Mouse (Mus musculus): ENCODE results near the gene Top1. TPM values are rescaled to one million over a fixed set of nuclear protein-coding genes. Genes with fewer than 3 reads are reported as not detected.

The Top1 gene
- polyA plus RNA-seq, 1 experiment from 2014 or later: 84.0 TPM

DNA sequence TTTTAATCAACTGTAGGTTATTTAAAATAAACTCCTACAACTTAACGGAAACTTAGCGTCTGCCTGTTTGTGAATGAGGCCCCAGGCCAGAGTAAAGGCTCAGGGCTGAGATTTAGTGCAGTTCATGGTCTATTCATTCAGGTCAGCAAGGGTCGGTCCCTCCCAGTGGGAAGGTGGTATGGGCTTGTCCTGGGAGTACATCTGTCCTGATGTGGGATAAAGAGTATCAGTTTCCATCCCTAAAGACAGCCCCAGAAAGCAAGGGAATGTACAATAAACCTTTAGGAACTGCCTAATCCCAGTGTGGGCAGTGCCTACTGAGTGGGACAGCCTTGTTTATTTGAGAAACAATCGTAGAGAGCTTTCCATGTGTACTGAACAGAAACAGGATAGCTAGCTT lies 77.0 kb downstream of the Top1 start:
- DNase-seq (ENCODE audit: low spot score): no peak
- H3K27me3 ChIP-seq (replicated peaks; ENCODE audit: control insufficient read depth, insufficient read depth, low read length): no peaks in the 10 kb centered on the region
- ATAC-seq: no peak
- H3K4me2 ChIP-seq (ENCODE audit: low read length): no peak overlapping the region
- 84% methylated on average over 4 of the region's 4 CpGs for WGBS
- H3K36me3 ChIP-seq (ENCODE audit: control insufficient read depth, insufficient read depth, low read length): peaks cover 78% of the 10 kb centered on the region
- H3K9me3 ChIP-seq (replicated peaks; ENCODE audit: control insufficient read depth, low read length): no peaks in the 10 kb centered on the region
- H3K4me1 ChIP-seq (ENCODE audit: control insufficient read depth, insufficient read depth, low read length): 0 out of 2 replicates have a peak, but pooled peaks cover 3% of the 10 kb centered on the region
- H3K4me3 ChIP-seq (ENCODE audit: low read depth, low read length): no peak overlapping the region
- H3K27ac ChIP-seq (ENCODE audit: low read depth, low read length): no peak overlapping the region
- no peak overlapping the region for H3K9ac ChIP-seq (ENCODE audit: low read length)

DNA sequence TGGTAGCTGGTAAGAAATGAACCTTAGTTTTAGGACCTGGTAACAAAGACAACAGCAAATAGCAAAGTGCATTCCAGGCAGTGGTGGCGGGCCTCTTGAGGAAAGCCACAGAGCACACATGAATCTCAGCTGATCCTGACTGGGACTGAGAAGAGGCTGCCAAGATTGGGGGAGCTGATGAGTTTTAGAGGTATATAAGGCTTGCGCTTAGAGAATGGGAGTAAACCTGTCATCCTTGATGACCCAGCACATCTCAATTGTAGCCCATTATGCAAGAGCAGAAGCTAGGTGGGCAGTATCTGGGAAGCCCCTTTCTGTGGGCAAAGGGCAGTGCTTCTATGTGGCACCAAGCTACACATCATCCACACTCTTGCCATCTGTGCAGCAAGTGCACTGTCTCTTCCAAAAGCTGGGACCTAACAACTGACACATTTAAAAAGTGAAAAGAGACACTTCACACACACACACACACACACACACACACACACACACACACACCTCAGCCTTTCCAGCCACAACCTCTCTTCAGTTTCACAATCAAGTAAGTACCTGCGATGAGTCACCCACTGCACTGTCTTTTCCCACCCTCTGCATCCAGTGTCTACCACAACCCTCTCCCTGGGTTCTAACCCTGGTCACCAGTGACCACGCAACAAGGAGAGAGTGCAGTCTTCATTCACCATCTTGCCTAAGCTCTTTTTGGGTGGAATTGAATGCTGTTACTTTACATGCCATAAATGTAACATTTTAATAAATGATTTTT lies 78.1 kb downstream of the Top1 start:
- Histone ChIP-seq H3K27me3 (replicated peaks; ENCODE audit: control insufficient read depth, insufficient read depth, low read length) (no peaks in the 10 kb centered on the region), H3K9me3 (replicated peaks; ENCODE audit: control insufficient read depth, low read length) (no peaks in the 10 kb centered on the region), H3K36me3 (ENCODE audit: control insufficient read depth, insufficient read depth, low read length) (peaks cover 67% of the 10 kb centered on the region), H3K27ac (ENCODE audit: low read depth, low read length) (no peak overlapping the region), H3K4me1 (ENCODE audit: control insufficient read depth, insufficient read depth, low read length) (0 out of 2 replicates have a peak, but pooled peaks cover 3% of the 10 kb centered on the region), H3K4me2 (ENCODE audit: low read length) (no peak overlapping the region), H3K4me3 (ENCODE audit: low read depth, low read length) (no peak overlapping the region), H3K9ac (ENCODE audit: low read length) (no peak overlapping the region)
- 94% methylated on average over 4 of the region's 4 CpGs for WGBS
- ATAC-seq: no peak
- no peak for DNase-seq (ENCODE audit: low spot score)

DNA sequence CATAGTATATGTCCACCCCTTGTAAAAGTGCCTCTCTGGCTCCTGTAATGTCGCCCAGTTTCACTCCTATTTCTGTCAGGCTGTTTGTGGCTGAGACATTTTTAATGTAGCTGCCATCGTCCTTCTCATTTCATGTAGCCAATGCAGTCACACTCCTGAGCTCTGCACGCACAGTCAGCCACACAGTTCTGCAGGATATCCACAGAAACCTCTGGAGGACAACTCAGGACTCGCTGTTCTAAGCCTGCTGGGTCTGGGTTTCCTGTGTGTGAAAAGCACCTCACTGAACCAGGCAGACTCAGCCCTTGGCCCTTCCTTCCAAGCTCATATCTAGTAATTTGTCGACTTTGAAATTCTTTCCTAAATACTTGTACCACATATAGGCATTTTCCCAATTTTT lies 78.8 kb downstream of the Top1 start:
- Histone ChIP-seq H3K9ac (ENCODE audit: low read length) (no peak overlapping the region), H3K27me3 (replicated peaks; ENCODE audit: control insufficient read depth, insufficient read depth, low read length) (no peaks in the 10 kb centered on the region), H3K4me1 (ENCODE audit: control insufficient read depth, insufficient read depth, low read length) (0 out of 2 replicates have a peak, but pooled peaks cover 3% of the 10 kb centered on the region), H3K9me3 (replicated peaks; ENCODE audit: control insufficient read depth, low read length) (no peaks in the 10 kb centered on the region), H3K36me3 (ENCODE audit: control insufficient read depth, insufficient read depth, low read length) (peaks cover 59% of the 10 kb centered on the region), H3K27ac (ENCODE audit: low read depth, low read length) (no peak overlapping the region), H3K4me2 (ENCODE audit: low read length) (no peak overlapping the region), H3K4me3 (ENCODE audit: low read depth, low read length) (no peak overlapping the region)
- DNase-seq (ENCODE audit: low spot score) (no peak), ATAC-seq (no peak)
- WGBS: 91% methylated on average over 5 of the region's 5 CpGs

DNA sequence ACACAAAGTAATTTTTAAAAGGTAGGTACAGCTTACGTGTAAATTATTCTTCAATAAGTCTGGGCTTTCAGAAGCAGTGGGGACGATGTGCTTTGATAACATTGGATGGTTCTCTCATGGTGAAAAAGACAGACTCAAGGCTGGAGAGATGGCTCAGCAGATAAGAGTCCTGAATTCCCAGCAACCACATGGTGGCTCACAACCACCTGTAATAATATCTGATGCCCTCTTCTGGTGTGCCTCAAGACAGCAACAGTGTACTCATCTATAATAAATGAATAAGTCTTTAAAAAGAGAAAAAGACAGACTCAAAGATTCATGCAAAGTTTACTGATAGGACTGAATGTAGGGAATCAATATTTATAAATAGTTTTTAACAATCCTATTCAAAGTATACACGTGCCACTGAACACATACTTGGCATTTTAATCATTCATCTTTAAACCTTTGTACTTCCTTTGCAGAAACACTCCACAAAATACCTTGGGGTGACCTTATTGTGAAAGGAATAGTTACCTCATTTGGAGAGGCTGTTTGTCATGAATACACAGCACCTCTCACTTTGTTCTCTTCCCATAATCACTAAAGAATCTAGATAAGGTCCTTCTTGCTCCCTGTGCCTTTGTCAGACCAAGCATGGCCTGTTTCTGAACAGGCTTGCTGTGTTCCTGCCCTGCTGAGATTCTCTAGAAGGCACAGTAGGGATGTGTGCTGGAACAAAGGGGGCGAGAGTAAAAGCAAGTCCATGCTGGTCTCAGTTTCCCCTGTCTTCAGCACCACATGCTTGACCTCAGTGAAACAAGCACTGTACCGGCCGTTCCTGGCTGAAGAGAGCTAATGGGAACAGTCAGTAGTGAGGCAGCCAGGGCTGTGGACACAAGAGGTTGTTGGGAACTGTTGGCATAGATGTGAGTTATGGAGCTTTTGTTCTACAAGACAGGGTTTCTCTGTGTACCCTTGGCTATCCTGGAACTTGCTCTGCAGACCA lies 80.5 kb downstream of the Top1 start:
- Histone ChIP-seq H3K36me3 (ENCODE audit: control insufficient read depth, insufficient read depth, low read length) (peaks cover 44% of the 10 kb centered on the region), H3K4me2 (ENCODE audit: low read length) (no peak overlapping the region), H3K9ac (ENCODE audit: low read length) (no peak overlapping the region), H3K27me3 (replicated peaks; ENCODE audit: control insufficient read depth, insufficient read depth, low read length) (no peaks in the 10 kb centered on the region), H3K4me1 (ENCODE audit: control insufficient read depth, insufficient read depth, low read length) (0 out of 2 replicates have a peak, but pooled peaks cover 3% of the 10 kb centered on the region), H3K27ac (ENCODE audit: low read depth, low read length) (no peak overlapping the region; the same call in 1 of the 2 replicates), H3K4me3 (ENCODE audit: low read depth, low read length) (no peak overlapping the region), H3K9me3 (replicated peaks; ENCODE audit: control insufficient read depth, low read length) (no peaks in the 10 kb centered on the region)
- WGBS: 84% methylated on average over 6 of the region's 6 CpGs
- no peak for ATAC-seq
- DNase-seq (ENCODE audit: low spot score): no peak

DNA sequence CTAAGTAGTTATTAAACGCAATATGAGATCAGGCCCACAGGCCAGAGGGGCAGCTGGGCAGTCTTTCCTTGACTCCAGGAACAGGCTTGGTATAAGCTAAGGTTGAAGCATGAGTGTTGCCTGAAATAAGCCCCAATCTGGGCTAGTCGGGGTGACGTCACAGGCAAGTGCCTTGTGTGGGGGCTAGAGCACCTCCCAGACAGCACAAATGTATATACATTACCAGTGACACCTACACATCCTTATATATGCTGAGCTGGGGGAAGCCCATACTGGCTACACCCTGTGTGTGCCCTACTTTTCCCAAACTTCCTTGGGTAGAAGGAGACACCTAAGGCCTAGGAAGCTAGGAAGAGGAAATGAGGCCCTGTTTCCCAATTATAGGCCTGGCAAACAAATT lies 83.3 kb downstream of the Top1 start:
- H3K4me2 ChIP-seq (ENCODE audit: low read length): no peak overlapping the region
- DNase-seq (ENCODE audit: low spot score) (no peak), ATAC-seq (no peak)
- no peak overlapping the region for H3K9ac ChIP-seq (ENCODE audit: low read length)
- no peak overlapping the region for H3K4me3 ChIP-seq (ENCODE audit: low read depth, low read length)
- peaks cover 20% of the 10 kb centered on the region for H3K36me3 ChIP-seq (ENCODE audit: control insufficient read depth, insufficient read depth, low read length)
- no peaks in the 10 kb centered on the region for H3K9me3 ChIP-seq (replicated peaks; ENCODE audit: control insufficient read depth, low read length)
- H3K27ac ChIP-seq (ENCODE audit: low read depth, low read length): no peak overlapping the region
- peaks cover 18% of the 10 kb centered on the region for H3K4me1 ChIP-seq (ENCODE audit: control insufficient read depth, insufficient read depth, low read length)
- H3K27me3 ChIP-seq (replicated peaks; ENCODE audit: control insufficient read depth, insufficient read depth, low read length): no peaks in the 10 kb centered on the region
- 89% methylated on average over 3 of the region's 3 CpGs for WGBS

DNA sequence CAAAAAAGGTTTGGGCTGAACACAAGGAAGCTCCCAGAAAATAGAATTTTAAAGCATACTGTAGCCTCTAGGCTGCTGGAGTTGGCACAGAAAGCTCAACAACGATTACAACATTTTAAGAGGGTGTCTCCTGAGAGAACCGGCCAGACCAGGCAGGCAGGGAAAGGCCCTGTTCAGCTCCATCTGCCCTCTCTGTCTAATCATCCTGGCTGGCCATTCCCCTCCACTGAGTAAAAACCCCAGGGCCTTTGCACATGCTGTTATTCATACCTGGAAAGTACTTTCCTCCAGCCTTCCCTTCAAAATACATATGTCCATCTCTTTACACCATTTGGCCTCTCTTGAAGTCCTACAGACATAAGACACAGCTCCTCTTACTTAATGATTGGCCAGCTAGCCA lies 83.7 kb downstream of the Top1 start:
- H3K27me3 ChIP-seq (replicated peaks; ENCODE audit: control insufficient read depth, insufficient read depth, low read length): no peaks in the 10 kb centered on the region
- no peaks in the 10 kb centered on the region for H3K9me3 ChIP-seq (replicated peaks; ENCODE audit: control insufficient read depth, low read length)
- WGBS: 84% methylated on average over 2 of the region's 2 CpGs
- peaks cover 18% of the 10 kb centered on the region for H3K36me3 ChIP-seq (ENCODE audit: control insufficient read depth, insufficient read depth, low read length)
- H3K4me1 ChIP-seq (ENCODE audit: control insufficient read depth, insufficient read depth, low read length): peaks cover 23% of the 10 kb centered on the region
- ATAC-seq: no peak
- H3K9ac ChIP-seq (ENCODE audit: low read length): no peak overlapping the region
- H3K4me3 ChIP-seq (ENCODE audit: low read depth, low read length): no peak overlapping the region
- DNase-seq (ENCODE audit: low spot score): no peak
- H3K4me2 ChIP-seq (ENCODE audit: low read length): no peak overlapping the region
- no peak overlapping the region for H3K27ac ChIP-seq (ENCODE audit: low read depth, low read length)

DNA sequence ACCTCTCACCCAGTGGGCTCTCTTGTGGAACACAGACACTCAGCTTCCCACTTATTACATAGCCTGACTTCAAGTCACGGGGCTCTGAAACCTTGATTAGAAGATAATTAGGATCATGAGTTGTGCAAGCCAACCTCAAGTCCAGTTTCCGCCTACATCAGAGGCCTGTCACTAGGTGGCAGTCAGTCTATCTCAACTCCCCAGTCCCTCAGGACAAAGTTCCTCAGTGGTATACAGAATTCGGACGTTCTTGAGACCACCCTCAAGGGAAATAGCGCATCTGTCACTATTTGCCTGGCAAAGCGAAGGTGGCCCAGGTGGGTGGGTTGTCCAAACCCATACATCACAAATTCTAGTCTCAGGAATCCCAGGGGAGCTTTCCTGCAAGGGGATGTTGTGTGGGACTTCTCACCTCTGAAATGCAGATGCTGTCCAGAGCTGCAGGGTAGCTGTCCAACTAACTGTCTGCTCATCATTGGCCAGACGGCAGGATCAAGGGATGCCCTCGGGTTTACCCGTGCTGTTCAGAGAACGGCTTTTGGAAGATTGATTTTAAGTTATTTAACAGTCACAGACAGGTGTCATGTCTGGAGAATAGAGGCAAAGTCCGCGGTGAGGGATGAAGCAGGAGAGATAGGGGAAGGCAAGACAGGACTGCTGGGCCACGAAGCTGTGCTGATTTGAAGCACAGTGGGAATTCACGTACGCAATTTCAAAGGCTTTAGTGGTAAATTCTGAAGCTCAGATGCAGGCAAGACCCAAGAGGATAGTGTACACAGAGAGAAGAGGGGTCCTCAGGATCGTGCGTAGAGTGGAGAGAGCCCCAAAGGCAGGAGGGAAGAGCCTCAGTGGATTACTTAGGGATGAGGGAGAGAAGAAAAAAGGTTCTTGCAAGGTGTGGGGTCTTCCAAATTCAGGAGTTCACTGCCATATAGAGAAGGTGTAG lies 84.4 kb downstream of the Top1 start:
- Histone ChIP-seq H3K27ac (ENCODE audit: low read depth, low read length) (no peak overlapping the region), H3K36me3 (ENCODE audit: control insufficient read depth, insufficient read depth, low read length) (peaks cover 22% of the 10 kb centered on the region), H3K9ac (ENCODE audit: low read length) (peak overlapping the region; percentile 100; the same call in 1 of the 2 replicates), H3K9me3 (replicated peaks; ENCODE audit: control insufficient read depth, low read length) (no peaks in the 10 kb centered on the region), H3K4me3 (ENCODE audit: low read depth, low read length) (peak overlapping the region; percentile 88), H3K4me2 (ENCODE audit: low read length) (peak overlapping the region; percentile 93), H3K4me1 (ENCODE audit: control insufficient read depth, insufficient read depth, low read length) (peaks cover 28% of the 10 kb centered on the region), H3K27me3 (replicated peaks; ENCODE audit: control insufficient read depth, insufficient read depth, low read length) (no peaks in the 10 kb centered on the region)
- 41% methylated on average over 17 of the region's 17 CpGs for WGBS
- no peak for DNase-seq (ENCODE audit: low spot score)
- ATAC-seq: no peak

DNA sequence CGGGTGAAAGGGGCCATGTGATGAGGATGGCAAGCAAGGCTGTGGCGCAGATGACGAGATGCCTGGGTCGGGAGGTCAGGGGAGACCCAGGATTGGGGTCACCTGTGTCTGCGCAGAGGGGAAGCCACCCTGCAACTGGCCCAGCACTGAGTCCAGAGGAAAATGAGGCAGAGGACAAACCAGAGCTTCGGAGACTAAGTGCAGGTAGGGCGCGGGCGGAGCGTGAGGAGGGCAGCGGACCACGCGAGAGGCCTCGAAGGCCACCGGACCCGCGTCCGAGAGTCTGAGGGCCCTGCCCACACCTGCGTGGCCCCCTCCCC lies 85.1 kb downstream of the Top1 start:
- DNase-seq (ENCODE audit: low spot score) (no peak), ATAC-seq (no peak)
- peak overlapping the region; percentile 100 for H3K9ac ChIP-seq (ENCODE audit: low read length)
- peak overlapping the region; percentile 88 for H3K4me3 ChIP-seq (ENCODE audit: low read depth, low read length)
- H3K9me3 ChIP-seq (replicated peaks; ENCODE audit: control insufficient read depth, low read length): no peaks in the 10 kb centered on the region
- H3K27me3 ChIP-seq (replicated peaks; ENCODE audit: control insufficient read depth, insufficient read depth, low read length): no peaks in the 10 kb centered on the region
- H3K36me3 ChIP-seq (ENCODE audit: control insufficient read depth, insufficient read depth, low read length): peaks cover 22% of the 10 kb centered on the region
- peaks cover 28% of the 10 kb centered on the region for H3K4me1 ChIP-seq (ENCODE audit: control insufficient read depth, insufficient read depth, low read length)
- 8% methylated on average over 16 of the region's 19 CpGs for WGBS
- H3K4me2 ChIP-seq (ENCODE audit: low read length): peak overlapping the region; percentile 93
- 0 out of 2 replicates have a peak overlapping the region, but pooled peaks have one; percentile 98 for H3K27ac ChIP-seq (ENCODE audit: low read depth, low read length)

Data from forebrain, embryonic 14.5 days (tissue).